Mouse (Mus musculus) urinary bladder, postnatal 4 days (tissue): Measurements from ENCODE around the gene Camta1.
"Not testable (repeated sequence)": the region's sequence is repeated elsewhere in the genome, so short reads cannot be mapped to it uniquely, and the experiment has no call there.

Experiments
- DNase-seq, 2 experiments: peaks; one replicate each; pipeline ENCODE4 v3.0.0; 2021 to 2022; ENCODE audit warnings: low spot score in 2 of 2

The Camta1 gene

DNA sequence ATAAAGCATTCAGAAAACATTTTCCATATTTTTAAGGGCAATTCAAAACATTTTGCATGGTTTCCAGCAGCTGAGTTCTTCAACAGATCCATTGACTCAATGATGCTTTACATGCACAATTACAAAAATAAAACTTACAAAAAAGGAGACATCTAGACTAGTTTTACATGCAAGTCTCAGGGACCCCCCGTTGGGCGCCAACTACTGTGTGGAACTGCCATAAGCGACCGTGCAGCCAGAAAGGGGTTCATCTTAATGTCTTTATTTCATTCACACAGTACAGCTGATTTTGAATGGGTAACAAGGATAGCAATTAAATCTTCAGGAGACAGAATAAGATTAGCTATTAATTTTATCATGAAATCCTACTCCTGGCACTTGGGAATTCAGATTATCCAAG is 802.1 kb downstream of the Camta1 start:
- no peak for DNase-seq

DNA sequence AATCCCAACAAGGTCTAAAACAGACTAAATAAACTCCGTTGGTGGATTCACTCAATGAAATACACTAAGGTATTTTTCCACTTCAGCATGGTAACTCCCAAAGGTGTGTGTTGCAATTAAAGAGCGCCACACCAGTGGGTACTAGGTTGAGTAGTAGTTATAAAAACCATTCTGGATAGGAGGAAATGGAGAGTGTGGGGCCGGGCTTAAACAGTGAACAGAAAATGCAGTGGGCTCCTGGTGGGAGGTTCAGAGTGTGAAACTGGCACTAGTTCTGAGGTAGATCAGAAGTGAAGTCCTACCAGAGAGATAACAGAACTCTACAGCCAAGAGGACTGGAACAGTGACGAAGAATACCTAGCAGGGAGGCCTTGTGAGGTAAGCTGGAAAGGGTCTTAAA is 803.0 kb downstream of the Camta1 start:
- DNase-seq, result no peak

DNA sequence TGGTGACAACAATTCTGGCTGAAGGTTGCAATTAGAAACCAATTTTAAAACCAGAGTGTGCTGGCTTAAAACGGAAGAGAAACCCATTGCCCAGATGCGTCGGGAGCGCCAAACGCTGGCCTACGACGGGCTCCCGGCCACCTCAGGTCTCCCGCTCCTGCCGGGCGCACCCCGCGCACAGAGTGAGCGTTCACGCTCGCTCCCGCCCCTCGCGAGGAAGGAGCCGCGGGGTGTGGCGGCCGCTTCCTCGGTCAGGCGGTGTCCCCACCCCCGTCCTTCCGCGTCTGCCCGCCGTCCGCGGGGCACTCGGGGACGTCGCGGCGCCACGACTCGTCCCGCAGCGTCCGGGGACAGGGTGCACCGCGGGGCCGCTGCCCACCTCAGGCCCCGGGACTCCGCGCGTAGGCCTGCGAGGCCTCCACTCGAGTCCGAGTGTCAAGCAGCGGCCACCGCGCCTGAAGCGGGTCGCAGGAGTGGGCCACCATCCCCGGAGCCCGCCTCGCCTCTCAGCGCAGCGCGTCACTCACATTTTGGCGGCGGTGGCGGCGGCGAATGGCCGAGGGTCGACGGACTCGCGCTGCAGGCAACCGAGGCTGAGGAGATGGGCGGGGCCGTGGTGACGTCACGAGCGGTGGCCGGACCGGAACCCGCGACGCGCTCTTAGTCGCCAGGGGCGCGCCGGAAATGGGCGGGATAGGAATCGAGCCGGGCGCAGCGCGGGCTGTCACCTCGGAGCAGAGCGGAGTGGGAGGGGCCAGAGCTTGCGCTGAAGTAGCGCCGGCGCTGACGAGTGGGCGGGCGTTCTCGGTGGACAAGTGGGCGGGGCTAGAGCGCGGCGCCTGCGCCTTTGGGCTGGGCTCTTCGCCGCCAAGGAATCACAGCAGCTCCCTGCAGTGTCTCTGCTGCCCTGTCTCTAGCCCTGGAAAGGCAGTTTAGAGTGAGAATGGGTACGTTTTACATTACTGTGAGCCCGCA is 804.0 kb downstream of the Camta1 start, which contains the start of gene Vamp3:
TSS of gene Vamp3 (minus strand) at position 617 of the 975 bp plus-strand sequence.
- peak; percentile 98 to 99 for DNase-seq

DNA sequence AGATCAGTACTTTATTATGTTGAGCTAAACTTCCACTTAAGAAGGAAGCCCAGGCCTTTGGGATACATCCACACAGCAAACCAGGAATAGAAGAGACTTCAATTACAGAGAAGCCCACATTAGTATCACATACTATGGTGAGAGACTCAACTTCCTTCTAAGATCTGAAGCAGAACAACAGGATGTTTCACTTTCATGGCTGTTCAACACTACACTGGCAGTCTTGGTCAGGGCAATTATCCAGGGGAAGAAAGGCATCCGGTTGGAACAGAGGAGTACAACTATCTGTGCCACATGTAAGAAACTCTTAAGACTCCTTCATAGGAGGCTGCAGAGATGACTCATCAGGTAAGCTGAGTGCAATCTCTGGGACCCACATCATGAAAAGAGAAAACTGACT is 810.5 kb downstream of the Camta1 start:
- no peak for DNase-seq

DNA sequence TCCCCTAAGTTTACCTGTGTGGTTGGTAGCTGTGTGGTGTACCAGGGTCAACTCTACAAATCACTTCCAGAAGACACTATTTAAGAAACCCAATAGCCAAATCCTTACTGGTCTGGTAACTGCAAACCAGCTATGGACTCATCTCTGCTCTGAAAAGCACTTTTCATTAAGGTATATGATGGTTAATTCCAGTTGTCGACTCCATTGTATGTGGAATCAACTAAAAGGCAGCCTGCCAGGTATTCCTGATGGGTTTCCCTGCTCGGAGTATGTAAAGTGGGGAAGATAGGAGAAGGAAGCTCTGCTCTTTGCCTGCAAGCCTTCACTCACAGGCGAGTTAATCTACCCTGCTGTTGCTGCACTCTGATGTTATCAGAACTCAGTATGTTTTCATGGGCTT is 815.2 kb downstream of the Camta1 start:
- DNase-seq, result no peak

DNA sequence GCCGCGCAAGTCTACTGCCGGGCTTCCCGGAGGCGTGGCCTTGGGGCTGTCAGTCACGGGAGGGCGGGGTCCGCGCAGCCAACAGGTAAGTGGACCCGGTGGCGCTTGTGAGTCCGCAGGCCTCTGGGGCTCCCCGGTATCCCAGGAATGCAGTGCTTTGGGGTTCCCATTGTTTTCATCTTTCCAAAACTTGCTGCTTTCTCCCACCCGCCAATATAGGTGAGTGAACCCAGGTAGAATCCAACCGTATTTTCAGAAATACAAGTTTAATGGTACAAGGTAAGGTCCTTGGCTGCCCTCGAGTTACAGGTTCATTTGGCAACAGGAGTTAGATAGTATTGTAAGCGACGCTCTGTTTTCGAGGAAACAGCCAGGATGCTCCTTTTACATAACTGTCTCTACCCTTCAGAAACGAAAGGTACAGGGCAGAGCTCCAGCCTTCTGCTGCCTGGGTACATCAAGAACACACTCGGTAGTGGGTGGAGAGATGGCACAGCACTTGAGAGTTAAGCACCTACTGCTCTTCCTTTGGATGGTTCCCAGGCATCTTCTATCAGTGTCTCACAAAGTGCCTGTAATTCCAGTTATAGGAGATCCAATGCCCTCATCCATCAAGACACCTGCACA is 816.6 kb downstream of the Camta1 start:
- DNase-seq, result no peak

DNA sequence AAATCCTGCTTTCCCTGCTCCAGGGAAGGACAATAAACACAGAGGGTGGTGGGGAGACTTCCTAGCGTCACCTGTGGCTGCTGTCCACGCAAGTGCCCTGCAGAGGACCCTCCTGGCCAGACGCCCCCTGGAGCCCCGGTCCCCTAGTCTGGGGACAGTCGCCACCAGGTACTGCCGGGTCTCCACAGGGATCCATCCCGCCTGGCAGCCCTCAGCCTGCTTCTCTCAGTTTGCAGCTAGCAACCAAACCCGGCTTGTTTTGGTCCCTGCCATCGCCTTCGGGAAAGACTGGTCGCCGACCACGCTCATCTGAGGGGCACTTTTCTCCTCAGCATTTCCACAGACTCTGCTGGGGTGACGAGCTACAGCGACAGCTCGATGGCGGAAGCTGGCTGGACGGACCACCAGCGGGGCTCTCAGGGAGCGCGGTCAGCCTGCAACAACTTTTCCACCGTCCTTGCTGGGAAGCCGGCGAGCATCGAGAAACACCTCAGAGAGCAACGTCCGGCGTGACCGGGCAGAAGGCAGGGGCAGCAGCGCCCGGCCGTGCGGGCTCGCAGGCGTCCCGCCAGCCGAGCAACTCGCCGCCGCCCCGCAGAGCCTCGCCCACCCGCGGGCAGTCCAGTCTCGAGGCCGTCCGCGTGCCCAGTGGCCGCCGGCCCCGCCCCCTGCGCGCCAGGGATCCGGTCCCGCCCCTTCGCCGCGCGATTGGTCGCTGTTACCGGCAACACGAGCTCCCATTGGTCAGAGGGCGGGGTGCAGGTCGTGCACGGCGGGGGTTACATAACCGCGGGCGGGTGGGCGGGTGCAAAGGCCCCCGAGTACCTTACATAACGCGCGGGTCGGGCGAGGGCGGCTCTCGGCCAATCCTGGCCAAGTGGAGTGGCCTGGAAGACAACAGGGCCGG is 817.4 kb downstream of the Camta1 start, which contains the start of gene Per3:
TSS of gene Per3 (minus strand) at position 629 of the 907 bp plus-strand sequence.
- DNase-seq, result peak; percentile 98 to 99

DNA sequence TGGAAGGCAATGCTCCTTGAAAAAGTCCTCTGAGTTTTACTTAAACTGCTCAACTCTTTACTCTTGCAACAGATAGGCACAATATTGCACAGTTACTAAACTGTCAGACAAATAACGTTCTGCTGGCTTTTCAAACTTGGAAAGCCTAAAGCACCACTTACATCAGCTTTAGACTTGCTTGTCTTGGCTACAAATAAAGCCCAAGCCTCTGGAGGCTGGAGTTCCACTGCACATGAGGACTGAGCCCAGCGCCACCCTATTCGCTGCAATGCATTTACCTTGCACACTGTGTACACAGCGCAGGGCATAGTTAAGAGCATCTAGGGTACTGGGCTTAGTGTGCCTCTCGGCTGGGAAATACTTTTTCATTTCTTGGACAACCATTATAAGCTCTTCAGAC is 818.4 kb downstream of the Camta1 start:
- DNase-seq, result no peak

DNA sequence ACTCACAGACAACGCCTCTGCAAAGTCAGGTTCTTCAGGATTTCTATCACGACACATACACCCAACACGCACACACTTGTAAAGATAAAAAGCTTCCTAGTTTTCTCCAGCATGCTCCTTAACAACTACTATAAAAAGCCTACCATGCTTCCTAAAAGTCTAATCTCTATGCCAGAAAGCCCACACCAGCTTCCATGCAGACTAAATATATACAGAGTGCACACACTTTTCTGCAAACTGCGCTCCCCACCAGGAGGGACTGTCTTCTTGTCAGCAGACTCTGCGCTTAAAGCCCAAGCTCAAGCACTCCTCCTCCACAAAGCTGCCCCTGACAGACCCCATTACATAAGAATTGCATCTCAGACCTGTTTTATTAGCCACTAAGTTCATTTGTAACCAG is 820.2 kb downstream of the Camta1 start:
- DNase-seq, result no peak

DNA sequence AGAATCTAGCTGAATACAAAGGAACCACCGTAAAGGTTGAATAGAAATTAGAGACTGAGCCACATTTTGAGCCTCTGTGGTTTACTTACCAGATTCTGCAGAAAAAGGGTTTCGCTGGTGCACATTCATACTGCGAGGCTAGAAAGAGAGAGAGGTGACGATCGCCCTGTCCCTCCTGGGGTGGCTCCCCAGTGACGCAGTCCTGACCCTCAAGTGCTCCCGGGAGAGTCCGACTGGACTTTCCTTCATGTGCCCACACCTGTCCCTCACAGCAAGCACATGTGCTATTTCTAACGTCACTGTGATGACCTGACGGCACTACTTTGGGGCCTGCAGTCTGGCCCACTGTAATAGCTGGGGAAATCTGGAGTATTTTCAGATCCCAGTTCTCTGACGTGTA is 823.9 kb downstream of the Camta1 start:
- no peak for DNase-seq

DNA sequence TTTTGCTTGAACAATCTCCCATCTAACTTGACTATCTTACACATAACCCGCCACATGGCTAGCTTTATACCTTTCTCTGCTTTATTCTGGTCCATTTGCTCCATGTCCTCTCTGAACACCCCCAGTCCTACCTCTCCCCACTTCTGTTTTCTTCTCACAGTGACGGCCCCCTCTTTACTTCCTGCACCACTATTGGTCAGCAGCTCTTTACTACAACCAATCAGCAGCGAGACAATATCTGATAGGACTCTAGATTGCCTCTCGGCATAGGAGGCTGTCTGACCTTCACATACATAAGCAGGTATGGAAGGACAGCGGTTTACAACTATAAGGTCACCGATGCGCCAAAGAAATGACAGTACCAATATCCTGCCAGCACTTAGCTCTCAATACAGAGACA is 825.2 kb downstream of the Camta1 start:
- no peak for DNase-seq

DNA sequence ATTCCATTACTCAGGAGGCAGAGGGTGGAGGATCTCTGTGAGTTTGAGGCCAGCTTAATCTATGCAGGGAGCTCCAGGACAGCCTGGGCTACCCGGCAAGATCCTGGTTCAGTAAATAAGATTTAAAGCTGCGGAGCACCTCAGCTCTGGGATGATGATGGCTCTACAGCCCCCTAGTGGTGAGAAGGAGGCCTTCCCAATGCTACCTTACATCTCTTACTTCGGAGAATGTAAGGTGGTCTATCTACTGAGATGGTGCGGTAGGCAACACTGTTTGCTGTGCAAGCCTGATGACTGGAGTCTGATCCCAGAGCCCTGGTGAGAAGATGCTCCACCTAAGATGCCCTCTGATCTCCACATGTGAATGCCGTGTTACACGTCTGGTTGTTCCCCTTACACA is 834.7 kb downstream of the Camta1 start:
- DNase-seq, result no peak

DNA sequence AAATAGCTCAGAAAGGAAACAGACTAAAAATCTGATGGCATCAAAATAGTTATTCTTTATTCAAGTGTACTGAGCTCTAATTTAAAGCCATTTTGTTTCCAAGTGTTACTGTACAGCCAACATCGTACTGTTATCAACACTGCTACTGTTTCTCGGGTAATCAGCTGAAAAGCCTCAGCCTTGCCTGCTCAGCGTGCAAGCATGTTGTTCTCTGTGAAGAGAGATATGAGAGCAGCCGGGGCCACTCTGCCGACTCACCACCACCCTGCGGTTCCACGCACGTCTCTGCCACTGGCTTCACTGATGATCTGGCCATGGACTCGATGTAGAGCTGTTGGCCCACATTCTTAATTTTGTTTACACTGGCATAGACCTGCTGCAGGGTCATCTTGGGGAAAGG is 837.5 kb downstream of the Camta1 start:
- DNase-seq, result no peak

DNA sequence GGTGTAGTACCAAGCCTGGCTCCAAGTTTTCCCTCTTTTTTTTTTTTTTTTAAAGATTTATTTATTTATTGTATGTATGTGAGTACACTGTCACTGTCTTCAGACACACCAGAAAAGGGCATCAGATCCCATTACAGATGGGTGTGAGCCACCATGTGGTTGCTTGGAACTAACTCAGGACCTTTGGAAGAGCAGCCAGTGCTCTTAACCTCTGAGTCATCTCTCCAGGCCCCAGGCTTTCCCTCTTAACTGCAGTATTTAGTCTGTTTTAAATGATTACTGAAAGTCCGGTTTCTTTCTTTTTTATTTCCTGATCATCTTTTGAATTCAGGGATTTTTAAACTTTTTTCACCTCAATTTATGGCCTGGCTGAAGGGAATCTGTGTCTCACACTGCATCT is 844.3 kb downstream of the Camta1 start:
- not testable (repeated sequence) for DNase-seq

DNA sequence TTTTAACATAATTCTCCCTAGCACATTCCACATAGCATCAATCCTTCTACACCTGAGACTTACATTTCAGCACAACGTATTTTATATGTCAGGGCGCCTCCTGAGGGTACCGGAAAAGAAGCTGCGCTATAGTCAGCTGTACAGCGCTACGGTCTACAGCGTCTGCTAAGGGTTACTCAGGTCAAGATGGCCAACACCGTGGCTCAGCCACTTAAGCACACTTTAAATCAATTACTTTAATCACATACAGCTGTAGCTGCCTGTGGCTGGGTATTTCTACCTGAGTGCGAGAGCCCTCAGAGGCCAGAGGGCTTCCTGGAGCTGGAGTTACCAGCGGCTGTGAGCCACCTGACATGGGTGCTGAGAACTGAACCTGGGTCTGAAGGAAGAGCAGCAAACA is 845.7 kb downstream of the Camta1 start:
- no peak for DNase-seq

DNA sequence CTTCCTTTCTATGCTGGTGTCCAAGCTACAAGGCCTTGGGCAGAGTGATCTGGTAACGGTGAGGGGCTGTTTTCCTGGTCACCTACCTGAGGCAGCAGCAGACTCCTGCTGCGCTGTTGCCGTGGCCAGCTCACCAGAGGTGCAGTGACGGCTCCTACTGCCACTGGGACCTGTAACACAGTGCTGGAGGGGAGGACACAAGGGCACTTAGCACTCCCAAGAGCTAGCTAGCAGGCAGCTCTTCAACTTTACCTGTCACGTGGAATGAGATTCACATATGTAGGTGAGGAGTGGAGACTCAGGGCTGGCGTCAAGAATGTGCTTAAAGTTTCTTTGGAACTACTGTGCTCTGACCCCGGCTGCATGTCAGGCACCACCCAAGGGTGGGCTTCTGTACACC is 851.4 kb downstream of the Camta1 start:
- no peak for DNase-seq

DNA sequence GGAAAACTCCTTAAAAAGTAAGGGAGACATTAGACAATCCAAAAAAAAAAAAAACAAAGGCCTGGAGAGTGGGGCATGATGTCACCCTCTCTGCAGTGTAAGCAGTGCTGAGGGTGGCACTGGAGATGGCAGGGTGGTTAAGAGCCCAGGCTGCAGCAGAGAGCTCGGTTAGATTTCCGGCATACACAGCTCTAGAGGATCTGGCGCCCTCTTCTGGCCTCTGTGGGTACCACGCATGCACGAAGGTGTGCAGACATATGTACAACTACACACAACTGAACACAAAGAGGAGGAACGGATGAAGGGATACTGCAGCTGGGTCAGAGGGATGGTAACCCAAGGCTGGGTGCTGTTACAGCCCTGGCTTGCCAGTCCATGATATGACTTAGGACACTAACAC is 854.7 kb downstream of the Camta1 start:
- no peak for DNase-seq

DNA sequence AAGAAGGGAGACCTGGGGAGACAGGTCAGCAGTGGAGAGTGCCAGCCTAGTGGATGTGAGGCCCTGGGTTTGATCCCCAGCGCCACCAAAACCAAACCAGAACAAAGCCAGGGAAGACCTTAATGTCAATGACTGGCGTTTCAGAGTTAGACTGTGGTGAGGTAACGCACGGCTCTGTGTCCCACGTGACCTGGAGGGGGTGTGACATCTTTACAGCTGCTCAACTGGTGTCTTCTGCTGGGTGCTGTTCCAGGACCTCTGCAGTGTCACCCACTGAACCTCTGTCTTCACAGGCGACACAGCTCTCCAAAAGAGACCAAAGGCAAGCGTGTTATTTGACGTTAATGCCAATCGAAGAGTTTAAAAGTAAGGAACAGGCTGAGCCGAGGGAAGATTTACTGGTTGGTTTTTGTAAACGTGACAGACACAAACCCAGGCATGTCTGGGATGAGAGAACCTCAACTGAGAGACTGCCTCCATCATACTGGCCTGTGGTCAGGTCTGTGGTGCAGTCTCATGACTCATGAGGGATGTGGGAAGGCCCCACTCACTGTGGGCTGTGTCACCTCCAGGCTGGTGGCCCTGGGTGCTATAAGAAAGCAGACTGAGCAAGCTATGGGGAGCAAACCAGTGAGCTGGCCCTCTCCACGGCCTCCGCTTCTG is 855.9 kb downstream of the Camta1 start:
- no peak for DNase-seq

DNA sequence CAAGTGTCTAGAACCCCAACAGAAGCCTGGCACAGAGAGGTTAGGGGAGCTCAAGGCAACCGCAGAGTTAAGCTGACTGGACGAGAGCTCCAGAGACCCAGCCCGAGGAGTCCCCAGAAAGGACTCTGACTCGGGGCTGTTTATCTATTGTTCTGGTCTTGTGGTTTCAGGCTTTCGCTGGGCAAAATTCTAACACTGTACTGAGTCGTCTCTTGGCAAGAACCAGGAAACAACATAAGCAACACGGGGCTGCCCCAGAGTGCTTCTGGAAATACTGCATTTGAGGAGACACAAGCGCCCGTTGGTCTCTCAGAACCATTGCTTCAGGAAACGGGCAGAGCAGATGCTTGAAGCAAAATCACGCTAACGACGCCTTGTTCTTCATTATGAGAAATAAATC is 860.3 kb downstream of the Camta1 start:
- DNase-seq, result no peak

DNA sequence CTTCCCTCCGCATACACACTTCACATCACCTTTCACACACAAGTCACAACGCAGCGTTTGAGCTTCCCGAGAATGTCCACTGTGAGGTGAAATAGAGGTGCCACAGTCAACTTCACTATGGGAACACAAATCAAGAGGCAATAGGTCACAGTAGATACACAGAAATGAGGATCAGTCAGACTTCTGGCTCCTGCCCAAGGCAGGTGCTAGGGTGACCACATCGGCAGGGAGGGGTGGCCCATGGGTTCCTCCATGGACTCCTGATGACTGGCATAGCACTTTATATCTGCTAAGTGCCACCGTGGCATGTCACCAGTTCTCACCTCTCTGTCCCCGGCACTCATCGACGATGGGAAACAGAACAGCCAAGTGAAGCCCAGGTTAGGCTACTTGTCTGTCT is 863.0 kb downstream of the Camta1 start:
- DNase-seq, result no peak

DNA sequence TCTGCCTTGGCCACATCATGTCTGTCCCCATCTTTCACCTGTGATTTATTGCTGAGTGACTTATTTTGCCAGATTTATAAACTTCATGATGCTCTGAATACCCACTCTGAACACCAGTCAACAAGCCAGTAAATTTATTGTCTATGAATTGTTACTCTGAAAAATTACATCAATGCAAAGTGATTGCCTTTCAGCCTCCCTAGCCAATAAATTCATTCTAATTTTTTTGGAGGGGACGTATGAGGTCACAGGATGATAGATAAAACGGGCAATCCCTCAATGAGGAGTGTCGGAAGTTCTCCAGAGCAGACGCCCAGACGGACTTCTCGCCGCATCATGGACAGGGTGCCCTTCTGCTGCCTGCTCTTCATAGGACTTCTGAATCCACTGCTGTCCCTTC is 864.9 kb downstream of the Camta1 start, which contains the start of gene Uts2:
TSS of gene Uts2 (plus strand) at position 301 of the 400 bp plus-strand sequence.
- DNase-seq, result no peak
